Mouse (Mus musculus): ENCODE measurements around the gene Fam187b. TPM values are rescaled to one million over a fixed set of nuclear protein-coding genes. Genes with fewer than 3 reads are reported as not detected.

The Fam187b gene
- polyA plus RNA-seq, 1 experiment from 2014 or later = 2.5 TPM

GRCm38 (mm10) chr7:30965677-30966076 lies 7.9 kb upstream of the Fam187b start:
- no peaks in the 10 kb centered on the region for H3K27me3 ChIP-seq (ENCODE audit: insufficient read depth, poor library complexity, severe bottlenecking)
- H3K4me3 ChIP-seq = no peak overlapping the region
- no peaks in the 10 kb centered on the region for H3K4me1 ChIP-seq
- 89% methylated on average over 14 of the region's 14 CpGs for WGBS
- no peak overlapping the region for H3K27ac ChIP-seq
- H3K36me3 ChIP-seq = peaks cover 5% of the 10 kb centered on the region; the same call in 1 of the 2 replicates
- DNase-seq (ENCODE audit: low spot score) = no peak
- H3K9me3 ChIP-seq = no peaks in the 10 kb centered on the region

- H3K27ac ChIP-seq = no peak overlapping the region
- H3K4me1 ChIP-seq = no peaks in the 10 kb centered on the region
- 88% methylated on average over 3 of the region's 3 CpGs for WGBS
- peaks cover 2% of the 10 kb centered on the region; the same call in 1 of the 2 replicates for H3K27me3 ChIP-seq (ENCODE audit: insufficient read depth, poor library complexity, severe bottlenecking)
- no peak overlapping the region for H3K4me3 ChIP-seq
- H3K36me3 ChIP-seq = peaks cover 5% of the 10 kb centered on the region; the same call in 1 of the 2 replicates
- H3K9me3 ChIP-seq = no peaks in the 10 kb centered on the region
- no peak for DNase-seq (ENCODE audit: low spot score)
These were observed 6.9 kb upstream of the Fam187b start for GRCm38 (mm10) chr7:30966657-30967056.

- Histone ChIP-seq H3K4me3 (no peak overlapping the region), H3K27ac (no peak overlapping the region), H3K27me3 (ENCODE audit: insufficient read depth, poor library complexity, severe bottlenecking) (peaks cover 21% of the 10 kb centered on the region), H3K9me3 (no peaks in the 10 kb centered on the region), H3K36me3 (peaks cover 3% of the 10 kb centered on the region; the same call in 1 of the 2 replicates), H3K4me1 (peaks cover 11% of the 10 kb centered on the region)
- WGBS = 87% methylated on average over 8 of the region's 8 CpGs
- no peak for DNase-seq (ENCODE audit: low spot score)
These were observed 5.0 kb upstream of the Fam187b start for GRCm38 (mm10) chr7:30968611-30969010.

GRCm38 (mm10) chr7:30969174-30969573 lies 4.4 kb upstream of the Fam187b start:
- peaks cover 3% of the 10 kb centered on the region; the same call in 1 of the 2 replicates for H3K36me3 ChIP-seq
- WGBS = 85% methylated on average over 4 of the region's 4 CpGs
- H3K4me3 ChIP-seq = no peak overlapping the region
- peaks cover 22% of the 10 kb centered on the region for H3K27me3 ChIP-seq (ENCODE audit: insufficient read depth, poor library complexity, severe bottlenecking)
- DNase-seq (ENCODE audit: low spot score) = no peak
- H3K4me1 ChIP-seq = peaks cover 12% of the 10 kb centered on the region
- no peaks in the 10 kb centered on the region for H3K9me3 ChIP-seq
- no peak overlapping the region for H3K27ac ChIP-seq

GRCm38 (mm10) chr7:30971901-30972300 lies 1.7 kb upstream of the Fam187b start:
- WGBS = 88% methylated on average over 15 of the region's 15 CpGs
- Histone ChIP-seq H3K4me3 (peak overlapping the region; percentile 65; the same call in 1 of the 2 replicates), H3K27me3 (ENCODE audit: insufficient read depth, poor library complexity, severe bottlenecking) (peaks cover 22% of the 10 kb centered on the region), H3K36me3 (peaks cover 3% of the 10 kb centered on the region; the same call in 1 of the 2 replicates), H3K9me3 (no peaks in the 10 kb centered on the region), H3K27ac (no peak overlapping the region), H3K4me1 (peaks cover 12% of the 10 kb centered on the region)
- DNase-seq (ENCODE audit: low spot score) = no peak

GRCm38 (mm10) chr7:30972426-30973250 lies 952 bp upstream of the Fam187b start:
- H3K9me3 ChIP-seq = no peaks in the 10 kb centered on the region
- peak overlapping the region; percentile 65 for H3K4me3 ChIP-seq
- peak overlapping the region; percentile 81 for H3K27ac ChIP-seq
- WGBS = 2% methylated on average over 41 of the region's 41 CpGs
- no peak for DNase-seq (ENCODE audit: low spot score)
- H3K36me3 ChIP-seq = peaks cover 3% of the 10 kb centered on the region; the same call in 1 of the 2 replicates
- peaks cover 22% of the 10 kb centered on the region for H3K27me3 ChIP-seq (ENCODE audit: insufficient read depth, poor library complexity, severe bottlenecking)
- H3K4me1 ChIP-seq = peaks cover 12% of the 10 kb centered on the region

GRCm38 (mm10) chr7:30973251-30973500 lies 414 bp upstream of the Fam187b start, which contains the start of gene Lsr:
Gene Lsr, minus strand, starts transcription at chr7:30973464.
- Histone ChIP-seq H3K36me3 (peaks cover 3% of the 10 kb centered on the region; the same call in 1 of the 2 replicates), H3K27ac (peak within 1 kb of the TSS; percentile 81)
- DNase-seq (ENCODE audit: low spot score) = no peak

GRCm38 (mm10) chr7:30981703-30982102 lies 8.1 kb downstream of the Fam187b start:
- 85% methylated on average over 4 of the region's 4 CpGs for WGBS
- Histone ChIP-seq H3K4me1 (no peaks in the 10 kb centered on the region), H3K27me3 (ENCODE audit: insufficient read depth, poor library complexity, severe bottlenecking) (no peaks in the 10 kb centered on the region), H3K36me3 (0 out of 2 replicates have a peak, but pooled peaks cover 2% of the 10 kb centered on the region), H3K9me3 (no peaks in the 10 kb centered on the region), H3K4me3 (no peak overlapping the region), H3K27ac (no peak overlapping the region)
- no peak for DNase-seq (ENCODE audit: low spot score)

More at GRCm38 (mm10) chr7:30973251-30973500, 414 bp upstream of the Fam187b start, which contains the start of gene Lsr:
- under 1% methylated on average over 19 of the region's 19 CpGs for WGBS
- Histone ChIP-seq H3K4me1 (peaks cover 12% of the 10 kb centered on the region), H3K4me3 (peak within 1 kb of the TSS; percentile 65), H3K9me3 (no peaks in the 10 kb centered on the region), H3K27me3 (ENCODE audit: insufficient read depth, poor library complexity, severe bottlenecking) (peaks cover 22% of the 10 kb centered on the region)

GRCm38 (mm10) chr7:30985357-30985756 lies 11.8 kb downstream of the Fam187b start:
- H3K27ac ChIP-seq = no peak overlapping the region
- DNase-seq (ENCODE audit: low spot score) = no peak
- H3K36me3 ChIP-seq = no peaks in the 10 kb centered on the region
- WGBS = 80% methylated on average over 9 of the region's 9 CpGs
- no peaks in the 10 kb centered on the region for H3K27me3 ChIP-seq (ENCODE audit: insufficient read depth, poor library complexity, severe bottlenecking)
- H3K4me3 ChIP-seq = no peak overlapping the region
- H3K9me3 ChIP-seq = no peaks in the 10 kb centered on the region
- H3K4me1 ChIP-seq = no peaks in the 10 kb centered on the region

- H3K4me3 ChIP-seq = no peak overlapping the region
- 85% methylated on average over 4 of the region's 4 CpGs for WGBS
- no peaks in the 10 kb centered on the region for H3K27me3 ChIP-seq (ENCODE audit: insufficient read depth, poor library complexity, severe bottlenecking)
- H3K4me1 ChIP-seq = peaks cover 9% of the 10 kb centered on the region
- H3K36me3 ChIP-seq = no peaks in the 10 kb centered on the region
- H3K27ac ChIP-seq = no peak overlapping the region
- DNase-seq (ENCODE audit: low spot score) = no peak
- no peaks in the 10 kb centered on the region for H3K9me3 ChIP-seq
These were observed 15.1 kb downstream of the Fam187b start for GRCm38 (mm10) chr7:30988519-30989162.

- no peaks in the 10 kb centered on the region for H3K36me3 ChIP-seq
- no peak for DNase-seq (ENCODE audit: low spot score)
- no peak overlapping the region for H3K4me3 ChIP-seq
- 61% methylated on average over 5 of the region's 5 CpGs for WGBS
- H3K27ac ChIP-seq = no peak overlapping the region
- H3K4me1 ChIP-seq = peaks cover 9% of the 10 kb centered on the region
- H3K27me3 ChIP-seq (ENCODE audit: insufficient read depth, poor library complexity, severe bottlenecking) = no peaks in the 10 kb centered on the region
- peaks cover 4% of the 10 kb centered on the region; the same call in 1 of the 2 replicates for H3K9me3 ChIP-seq
These were observed 18.6 kb downstream of the Fam187b start for GRCm38 (mm10) chr7:30992148-30992547.

- Histone ChIP-seq H3K27me3 (ENCODE audit: insufficient read depth, poor library complexity, severe bottlenecking) (no peaks in the 10 kb centered on the region), H3K9me3 (peaks cover 4% of the 10 kb centered on the region; the same call in 1 of the 2 replicates), H3K36me3 (no peaks in the 10 kb centered on the region), H3K4me3 (no peak overlapping the region), H3K4me1 (peaks cover 9% of the 10 kb centered on the region), H3K27ac (no peak overlapping the region)
- no peak for DNase-seq (ENCODE audit: low spot score)
- 87% methylated on average over 5 of the region's 5 CpGs for WGBS
These were observed 20.4 kb downstream of the Fam187b start for GRCm38 (mm10) chr7:30993986-30994385.

GRCm38 (mm10) chr7:30996491-30996890 lies 22.9 kb downstream of the Fam187b start:
- 92% methylated on average over 2 of the region's 2 CpGs for WGBS
- no peak for DNase-seq (ENCODE audit: low spot score)
- no peak overlapping the region for H3K4me3 ChIP-seq
- H3K4me1 ChIP-seq = peaks cover 21% of the 10 kb centered on the region
- no peak overlapping the region for H3K27ac ChIP-seq
- H3K9me3 ChIP-seq = peaks cover 4% of the 10 kb centered on the region; the same call in 1 of the 2 replicates
- no peaks in the 10 kb centered on the region for H3K36me3 ChIP-seq
- no peaks in the 10 kb centered on the region for H3K27me3 ChIP-seq (ENCODE audit: insufficient read depth, poor library complexity, severe bottlenecking)
